Mouse (Mus musculus): ENCODE data around the gene Olfr738. TPM values are rescaled to one million over a fixed set of nuclear protein-coding genes. Genes with fewer than 3 reads are reported as not detected.

Gene Olfr738
- not detected in 2 replicates for polyA plus RNA-seq (2012; rRNA removed)

DNA sequence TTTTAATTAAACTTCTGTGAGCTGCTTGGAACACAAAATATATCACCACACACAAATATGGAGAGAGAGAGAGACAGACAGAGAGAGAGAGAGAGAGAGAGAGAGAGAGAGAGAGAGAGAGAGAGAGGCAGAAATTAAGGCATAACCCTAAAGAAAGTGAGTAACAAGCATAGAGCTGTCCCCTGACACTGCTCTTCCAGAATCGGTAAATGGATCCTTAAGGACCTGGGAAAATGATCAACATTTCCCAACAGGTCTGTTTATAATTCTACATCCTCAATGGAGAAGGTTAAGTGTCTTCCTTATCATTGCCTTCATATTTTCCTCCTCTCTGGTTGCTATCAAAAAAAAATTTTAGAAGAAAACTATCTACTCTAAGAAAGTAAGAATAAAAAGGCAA, at the start of gene Olfr738:
Gene Olfr738, plus strand, starts transcription at position 301 of the 400 bp plus-strand sequence.

GRCm38 (mm10) chr14:50357593-50357992, 49.8 kb upstream of the Olfr738 start, which contains the start of gene Tlr11:
Tlr11 (plus strand) TSS chr14:50357914.

GRCm38 (mm10) chr14:50380863-50381262, 26.5 kb upstream of the Olfr738 start, which contains the start of gene Olfr736:
Olfr736 (plus strand) TSS chr14:50381163.

DNA sequence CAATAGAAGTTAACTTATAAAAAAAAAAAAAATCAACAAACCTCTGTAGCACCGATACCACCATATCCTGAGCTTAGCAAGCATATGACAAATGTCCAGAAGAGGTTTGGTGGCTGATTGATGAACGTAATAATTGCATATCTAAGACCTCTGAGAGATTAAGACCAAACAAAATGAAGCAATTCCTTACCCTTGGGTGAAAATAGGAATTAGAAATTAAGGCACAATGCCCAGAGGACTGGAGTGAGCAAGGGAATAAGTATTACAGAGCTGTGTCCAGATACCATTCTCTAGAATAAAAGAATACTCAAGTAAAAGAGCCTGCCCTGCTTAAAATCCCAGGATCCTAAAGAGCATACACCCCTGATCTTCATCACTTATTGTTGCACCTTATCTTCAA, 11.0 kb downstream of the Olfr738 start, which contains the start of gene Olfr739:
Gene Olfr739, plus strand, starts transcription at position 301 of the 400 bp plus-strand sequence.

GRCm38 (mm10) chr14:50445245-50445644, 37.9 kb downstream of the Olfr738 start, which contains the start of gene Olfr740:
Olfr740 (plus strand) TSS chr14:50445545.

Other genes starting within 250 kb of the Olfr738 start
- not detected in 2 replicates for gene Olfr730, start 219.4 kb upstream of the Olfr738 start, polyA plus RNA-seq (2012; rRNA removed)
- gene Olfr731, start 165.7 kb upstream of the Olfr738 start, polyA plus RNA-seq (2012; rRNA removed): not detected in 2 replicates
- gene Olfr732, start 123.4 kb upstream of the Olfr738 start, polyA plus RNA-seq (2012; rRNA removed): not detected in 2 replicates
- not detected in 2 replicates for gene Olfr733, start 106.0 kb upstream of the Olfr738 start, polyA plus RNA-seq (2012; rRNA removed)
- gene Olfr734, start 80.8 kb upstream of the Olfr738 start, polyA plus RNA-seq (2012; rRNA removed): not detected in 2 replicates
- gene Olfr735, start 58.7 kb upstream of the Olfr738 start, polyA plus RNA-seq (2012; rRNA removed): 0.02 TPM in 1 of 2 replicates, not detected in the other
- 0.26 and 0.31 TPM in 2 replicates for gene Tlr11, start 49.7 kb upstream of the Olfr738 start, polyA plus RNA-seq (2012; rRNA removed)
- gene Olfr736, start 26.4 kb upstream of the Olfr738 start, polyA plus RNA-seq (2012; rRNA removed): not detected in 2 replicates
- not detected in 2 replicates for gene Olfr739, start 11.1 kb downstream of the Olfr738 start, polyA plus RNA-seq (2012; rRNA removed)
- gene Olfr740, start 38.0 kb downstream of the Olfr738 start, polyA plus RNA-seq (2012; rRNA removed): not detected in 2 replicates
- gene Olfr741, start 65.2 kb downstream of the Olfr738 start, polyA plus RNA-seq (2012; rRNA removed): not detected in 2 replicates
- not detected in 2 replicates for gene Olfr742, start 96.0 kb downstream of the Olfr738 start, polyA plus RNA-seq (2012; rRNA removed)
- not detected in 2 replicates for gene Olfr743, start 114.3 kb downstream of the Olfr738 start, polyA plus RNA-seq (2012; rRNA removed)
- not detected in 2 replicates for gene Olfr744, start 207.3 kb downstream of the Olfr738 start, polyA plus RNA-seq (2012; rRNA removed)
- not detected in 2 replicates for gene Olfr745, start 231.8 kb downstream of the Olfr738 start, polyA plus RNA-seq (2012; rRNA removed)
- not detected in 2 replicates for gene Olfr746, start 239.5 kb downstream of the Olfr738 start, polyA plus RNA-seq (2012; rRNA removed)